Mouse (Mus musculus) hematopoietic stem cell, adult 5-6 weeks (primary cell): Measurements from ENCODE around the gene Serbp1. TPM values are rescaled to one million over a fixed set of nuclear protein-coding genes. Genes with fewer than 3 reads are reported as not detected.

Source experiments
- ATAC-seq, 2 experiments: fragments of 125-278 bp in 1 of 2; replicated peaks in 1 of 2; 2 replicates each; pipeline ENCODE4 v1.8.0; 2016 to 2017; ENCODE audit warnings: inconsistent platforms in 2 of 2, mild to moderate bottlenecking in 2 of 2, moderate number of reproducible peaks in 2 of 2, low read depth in 1 of 2, moderate TSS enrichment in 1 of 2; ENCODE audit not compliant: low FRiP score in 2 of 2, poor library complexity in 2 of 2, severe bottlenecking in 2 of 2, insufficient read depth in 1 of 2, low TSS enrichment in 1 of 2
- total RNA-seq: library from RNA; stranded (forward); fragments of 172-1452, 232-1000 nt; gene quantifications from 2 replicates; pipeline ENCODE4 v1.2.3, GENCODE M21; 2017

The Serbp1 gene
- total RNA-seq, 1 experiment from 2014 or later = 2,311 TPM

- no peak for ATAC-seq
Observed at GRCm38 (mm10) chr6:67269459-67269858, 31.5 kb downstream of the Serbp1 start.

GRCm38 (mm10) chr6:67277944-67278343 is 40.0 kb downstream of the Serbp1 start:
- ATAC-seq = no peak

- peak in 1 of 2 experiments; percentile 37; a peak in 1 of 4 replicates for ATAC-seq
Observed at GRCm38 (mm10) chr6:67281614-67282197, 43.7 kb downstream of the Serbp1 start.

DNA sequence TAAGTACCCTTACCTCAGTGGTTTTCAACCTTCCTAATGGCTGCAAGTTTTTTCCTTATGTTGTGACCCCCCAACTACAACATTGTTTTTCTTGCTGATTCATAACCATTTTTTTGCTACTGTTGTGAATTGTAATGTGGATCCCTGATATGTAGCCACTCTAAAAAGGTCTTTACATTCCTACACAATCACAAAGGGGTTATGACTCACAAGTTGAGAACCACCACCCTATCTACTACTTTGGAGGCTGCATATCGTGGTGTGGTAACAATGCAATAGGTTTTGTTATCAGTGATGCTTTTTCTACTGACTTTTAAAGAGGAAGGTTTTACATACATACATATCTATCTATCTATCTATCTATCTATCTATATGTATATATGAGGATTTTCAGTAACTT is 44.9 kb downstream of the Serbp1 start:
- ATAC-seq = no peak

- ATAC-seq = no peak
Observed at GRCm38 (mm10) chr6:67292042-67292623, 54.2 kb downstream of the Serbp1 start.

DNA sequence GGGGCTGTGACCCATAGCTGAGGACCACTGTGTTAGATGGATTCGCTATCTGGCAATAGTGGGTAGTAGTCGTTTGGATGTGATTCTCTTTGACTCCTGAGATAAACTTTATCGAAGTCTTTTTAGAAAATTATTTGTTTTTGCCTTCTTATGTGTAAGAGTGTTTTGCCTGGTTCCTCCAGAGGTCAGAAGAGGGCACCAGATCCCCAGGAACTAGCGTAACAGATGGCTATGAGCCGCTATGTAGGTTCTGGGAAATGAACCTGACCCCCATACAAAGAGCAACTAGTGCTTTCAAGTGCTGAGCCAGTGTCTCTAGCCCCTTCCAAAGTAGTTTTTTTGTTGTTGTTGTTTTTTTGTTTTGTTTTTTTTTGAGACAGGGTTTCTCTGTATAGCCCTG is 58.1 kb downstream of the Serbp1 start:
- peak in 1 of 2 experiments; percentile 52; a peak in 1 of 4 replicates for ATAC-seq

DNA sequence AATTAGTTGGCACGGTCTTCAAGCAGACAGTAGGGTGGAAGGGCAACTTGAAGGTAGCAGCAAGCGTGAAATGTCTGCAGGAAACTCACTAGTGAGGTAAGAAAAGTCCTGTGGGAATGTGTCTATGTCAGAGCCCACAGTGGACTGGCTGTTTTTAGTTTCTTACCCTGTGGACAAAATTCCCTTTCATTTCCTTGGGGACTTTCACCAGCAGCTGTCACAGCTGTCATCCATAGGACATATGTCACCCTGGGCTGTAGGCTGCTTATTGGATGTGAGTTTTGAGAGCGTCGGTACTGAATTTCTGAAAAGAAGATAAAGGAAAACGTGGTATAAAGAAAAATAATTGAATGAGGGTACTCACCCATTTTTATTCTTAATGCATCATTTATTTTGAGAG is 60.8 kb downstream of the Serbp1 start:
- ATAC-seq = no peak

- no peak for ATAC-seq
Observed at GRCm38 (mm10) chr6:67300300-67300699, 62.3 kb downstream of the Serbp1 start.

GRCm38 (mm10) chr6:67300710-67301163 is 62.8 kb downstream of the Serbp1 start:
- no peak for ATAC-seq

GRCm38 (mm10) chr6:67301230-67301629 is 63.3 kb downstream of the Serbp1 start:
- ATAC-seq = no peak

- no peak for ATAC-seq
Observed at GRCm38 (mm10) chr6:67302471-67302870, 64.5 kb downstream of the Serbp1 start.

GRCm38 (mm10) chr6:67303210-67303609 is 65.2 kb downstream of the Serbp1 start:
- no peak for ATAC-seq

DNA sequence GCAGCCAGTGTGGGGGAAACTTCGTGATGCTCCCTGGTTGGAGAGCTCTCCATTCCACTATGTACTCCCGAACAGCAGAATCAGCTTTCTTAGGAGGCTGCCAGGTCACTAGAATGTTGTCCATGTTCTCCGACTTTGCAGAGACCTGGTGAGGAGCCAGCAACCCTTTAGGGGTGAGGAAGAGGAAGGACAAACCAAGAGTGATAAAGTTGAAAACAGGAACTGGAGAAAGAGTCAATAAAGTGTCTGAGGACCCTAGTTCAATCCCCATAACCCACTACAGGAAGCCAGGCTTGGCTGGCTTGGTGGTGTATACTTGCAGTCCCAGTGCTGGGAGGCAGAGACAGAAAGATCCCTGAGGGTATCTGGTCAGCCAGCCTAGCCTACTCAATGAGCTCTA is 71.0 kb downstream of the Serbp1 start:
- peak in 1 of 2 experiments; percentile 37; a peak in 1 of 4 replicates for ATAC-seq

- ATAC-seq = no peak; a peak in 1 of 4 replicates
Observed at GRCm38 (mm10) chr6:67309752-67310151, 71.8 kb downstream of the Serbp1 start.

- ATAC-seq = no peak
Observed at GRCm38 (mm10) chr6:67314697-67315096, 76.7 kb downstream of the Serbp1 start.

- ATAC-seq = no peak
Observed at GRCm38 (mm10) chr6:67317068-67317467, 79.1 kb downstream of the Serbp1 start.

GRCm38 (mm10) chr6:67317827-67318338 is 79.9 kb downstream of the Serbp1 start:
- no peak for ATAC-seq

DNA sequence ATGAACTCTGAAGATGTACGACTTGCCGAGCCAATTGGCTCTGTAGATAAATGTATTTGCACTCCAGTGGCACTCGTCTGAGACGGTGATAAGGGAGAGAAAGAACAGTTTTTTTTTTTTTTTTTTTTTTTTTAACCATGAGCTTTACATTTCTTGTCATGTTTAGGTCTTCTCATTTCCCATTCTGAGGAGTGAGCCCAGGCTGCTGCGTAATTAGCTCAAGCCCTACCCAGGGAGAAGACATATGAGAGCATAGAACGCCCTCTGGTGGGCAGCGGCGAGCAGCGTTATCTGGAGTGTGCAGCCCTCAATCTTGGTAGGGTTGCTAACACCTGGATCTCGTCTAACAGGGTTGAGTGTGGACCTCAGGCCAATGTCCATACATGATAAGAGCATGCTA is 80.5 kb downstream of the Serbp1 start:
- peak; percentile 90 to 92 for ATAC-seq

DNA sequence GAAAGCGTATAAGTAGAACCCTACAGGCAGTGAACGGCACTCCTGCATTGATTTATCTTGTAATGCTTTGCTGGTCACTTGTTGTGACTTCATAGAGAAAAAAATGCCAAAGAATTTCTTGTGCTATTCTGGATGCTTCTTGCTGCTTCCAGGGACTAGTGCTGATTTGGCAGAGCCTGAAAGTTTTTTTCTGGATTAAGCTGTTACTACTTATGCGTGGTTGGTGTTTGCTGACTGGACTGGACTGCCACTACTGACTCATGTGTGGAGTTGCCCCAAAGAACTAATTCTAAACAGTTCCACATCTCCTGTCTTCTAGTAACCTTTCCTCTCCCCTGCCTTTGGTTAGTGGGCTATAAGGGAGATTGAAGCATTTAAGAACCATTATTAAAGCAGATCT is 85.8 kb downstream of the Serbp1 start:
- no peak for ATAC-seq
